Mouse (Mus musculus) Muller cell, postnatal 12 days (primary cell): ENCODE results near the gene Drosha.
A peak's percentile ranks its signal among the peaks of the same experiment; 100 is the strongest.
"Not testable (repeated sequence)": the region's sequence is repeated elsewhere in the genome, so short reads cannot be mapped to it uniquely, and the experiment has no call there.

ENCODE experiments used
- DNase-seq: peaks from one replicate; pipeline ENCODE4 v3.0.0-alpha.2; 2015; ENCODE audit errors: inconsistent ontology term

Gene Drosha

DNA sequence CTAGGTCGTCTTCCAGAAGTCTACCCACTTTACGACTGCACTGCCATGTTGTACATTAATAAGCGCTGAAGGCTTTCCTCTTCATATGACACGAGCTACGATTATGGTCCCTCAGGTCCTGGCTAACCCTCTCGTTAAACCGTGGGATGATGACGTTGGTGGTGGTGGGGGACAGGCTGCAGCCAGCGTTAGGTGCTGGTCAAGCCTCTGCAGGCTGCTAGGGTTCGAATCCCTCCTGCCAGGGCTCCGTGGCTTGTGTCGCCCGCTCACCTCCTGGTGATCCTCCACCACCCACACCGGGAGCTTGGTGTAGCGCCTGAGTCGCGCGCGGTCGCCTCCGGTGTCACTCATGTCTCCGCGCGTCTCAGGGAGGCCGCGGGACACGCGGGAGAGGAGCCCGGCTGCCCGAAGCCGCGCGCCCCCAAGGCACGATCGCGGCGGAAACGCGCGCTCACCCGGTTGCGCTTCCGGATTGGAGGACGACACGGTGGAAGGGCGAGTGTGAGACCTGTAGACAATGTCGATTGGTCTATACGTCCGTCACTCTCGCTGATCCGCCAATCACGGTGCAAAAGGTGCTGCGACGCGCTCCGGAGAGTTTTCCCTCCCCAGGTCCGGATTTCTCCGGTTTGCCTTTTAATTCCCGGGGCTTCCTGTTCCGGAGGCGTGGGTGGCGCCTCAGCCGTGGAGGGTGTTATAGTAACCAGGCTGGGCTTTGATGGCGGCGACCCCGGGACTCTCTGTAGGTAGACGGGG, at the start of gene Drosha, which contains the start of gene 6030458C11Rik:
TSS of gene Drosha (plus strand) at position 619 of the 756 bp plus-strand sequence.
TSS of gene 6030458C11Rik (minus strand) at position 453 of the 756 bp plus-strand sequence.
- DNase-seq: peak; percentile 97

DNA sequence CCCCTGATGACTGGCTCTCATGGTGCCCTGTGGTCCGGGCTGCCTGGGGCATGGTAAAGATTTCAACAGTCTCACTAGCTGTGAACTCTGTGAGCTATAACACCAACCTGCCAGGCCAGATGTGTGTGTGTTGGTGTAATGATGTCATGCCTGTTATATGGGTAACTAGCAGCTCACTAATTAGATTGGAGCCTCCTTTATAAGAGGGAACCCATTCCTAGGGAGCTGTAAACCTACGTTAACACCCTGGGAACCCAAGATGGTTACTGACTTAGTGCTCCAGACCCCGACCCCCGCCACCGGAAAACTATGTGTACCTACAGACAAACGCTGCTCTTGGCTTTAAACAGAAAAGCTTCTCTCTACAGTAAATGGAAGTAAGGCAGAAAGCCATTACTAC, 43.3 kb upstream of the Drosha start:
- no peak for DNase-seq

DNA sequence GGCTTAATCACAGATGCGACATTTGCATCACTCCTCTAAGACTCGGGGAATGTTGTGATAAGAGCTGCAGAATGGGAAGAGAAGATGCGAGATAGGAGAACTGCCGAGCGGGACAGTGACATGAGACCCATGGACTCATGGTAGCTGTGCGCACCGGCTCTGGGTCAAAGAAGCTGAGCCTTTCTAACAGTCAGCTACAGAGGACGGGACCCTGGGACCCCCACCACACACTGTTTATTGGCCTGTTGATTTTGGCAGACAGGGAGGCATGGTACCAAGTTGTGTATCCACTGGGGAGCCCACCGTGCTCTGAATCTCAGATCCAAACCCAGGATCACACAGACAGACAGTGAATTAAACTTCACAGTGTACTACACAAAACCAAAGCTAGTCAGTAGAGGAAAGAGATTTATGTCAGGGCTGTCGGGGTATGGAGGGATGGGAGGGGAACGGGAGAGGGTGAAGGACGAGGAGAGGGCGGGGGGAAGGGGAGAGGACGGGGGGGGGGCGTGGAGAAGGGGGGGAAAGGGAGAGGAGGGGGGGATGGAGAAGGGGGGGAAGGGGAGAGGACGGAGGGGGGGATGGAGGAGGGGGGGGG, 42.8 kb upstream of the Drosha start:
- DNase-seq: no peak

DNA sequence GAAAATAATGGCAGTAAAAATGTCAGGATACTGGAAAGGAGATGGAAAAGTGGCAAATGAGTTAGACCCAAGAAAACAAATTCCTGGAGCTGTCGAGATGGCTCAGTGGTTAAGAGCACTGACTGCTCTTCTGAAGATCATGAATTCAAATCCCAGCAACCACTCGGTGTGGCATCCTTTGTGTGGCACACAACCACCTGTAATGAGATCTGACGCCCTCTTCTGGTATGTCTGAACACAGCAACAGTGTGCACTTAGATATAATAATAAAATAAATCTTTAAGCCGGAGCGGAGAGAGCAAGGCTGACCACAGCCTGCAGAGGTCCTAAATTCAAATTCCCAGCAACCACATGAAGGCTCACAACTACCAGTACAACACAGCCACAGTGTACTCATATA, 36.1 kb upstream of the Drosha start:
- no peak for DNase-seq

DNA sequence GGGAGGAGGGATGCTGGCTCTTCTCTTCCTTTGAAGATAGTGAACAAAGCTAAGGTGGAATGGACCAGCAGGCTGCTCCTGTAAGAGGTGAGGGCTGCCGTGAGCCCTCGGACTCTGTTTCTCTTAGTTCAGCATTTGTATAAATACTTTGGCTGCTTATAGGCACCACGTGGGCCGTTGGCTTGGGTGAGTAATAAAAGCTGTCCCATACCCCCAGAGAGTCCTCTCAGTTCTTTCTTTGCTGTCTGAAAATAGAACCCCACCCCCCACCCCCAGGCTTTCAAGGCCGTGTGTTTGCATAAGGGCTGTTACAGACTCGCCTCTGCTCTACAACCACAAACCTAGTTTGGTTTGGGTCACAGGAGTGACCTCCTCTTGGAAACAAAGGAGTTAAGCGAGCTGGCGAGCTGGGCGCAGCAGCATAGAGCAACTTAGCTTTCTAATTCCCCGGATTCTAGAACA, 35.2 kb upstream of the Drosha start:
- peak; percentile 35 for DNase-seq

DNA sequence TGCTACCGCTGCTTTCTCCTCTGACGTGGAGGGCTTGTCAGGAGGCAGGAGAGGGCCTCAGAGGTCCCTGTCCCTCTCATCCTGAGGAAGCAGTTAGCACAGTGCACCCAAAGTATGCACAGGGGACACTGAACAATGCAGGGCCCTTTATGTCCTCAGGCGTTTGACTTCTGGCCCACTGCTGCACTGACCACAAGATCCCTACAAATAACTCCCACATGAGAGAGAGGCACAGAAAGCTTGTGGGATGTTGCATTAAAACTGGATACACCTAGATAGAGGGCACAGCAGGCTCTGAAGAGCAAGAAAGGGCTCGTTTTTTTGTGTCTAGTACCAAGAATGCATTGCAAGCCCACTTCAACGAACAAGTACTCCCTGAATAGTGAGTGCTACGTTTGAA, 30.3 kb upstream of the Drosha start:
- DNase-seq: peak; percentile 11

DNA sequence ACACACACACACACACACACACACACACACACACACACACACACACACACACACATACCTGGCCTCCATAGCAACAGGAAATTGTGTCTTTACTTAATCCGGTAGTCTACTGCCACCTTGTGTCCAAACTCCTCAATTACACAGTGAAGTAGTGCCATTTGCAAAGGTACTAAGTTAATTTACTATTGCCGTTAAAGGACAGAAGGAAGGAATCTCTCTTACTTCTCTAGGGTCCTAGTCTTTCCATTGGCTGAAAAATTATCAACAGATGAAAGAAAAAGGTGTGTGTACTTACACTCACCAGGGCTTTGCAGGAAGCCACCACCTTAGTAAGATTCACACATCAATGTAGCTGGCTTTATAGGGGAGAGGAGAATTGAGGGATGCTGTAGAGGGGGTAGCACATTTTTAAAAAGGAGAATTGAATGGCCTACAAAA, 29.1 kb upstream of the Drosha start:
- DNase-seq: peak; percentile 58

DNA sequence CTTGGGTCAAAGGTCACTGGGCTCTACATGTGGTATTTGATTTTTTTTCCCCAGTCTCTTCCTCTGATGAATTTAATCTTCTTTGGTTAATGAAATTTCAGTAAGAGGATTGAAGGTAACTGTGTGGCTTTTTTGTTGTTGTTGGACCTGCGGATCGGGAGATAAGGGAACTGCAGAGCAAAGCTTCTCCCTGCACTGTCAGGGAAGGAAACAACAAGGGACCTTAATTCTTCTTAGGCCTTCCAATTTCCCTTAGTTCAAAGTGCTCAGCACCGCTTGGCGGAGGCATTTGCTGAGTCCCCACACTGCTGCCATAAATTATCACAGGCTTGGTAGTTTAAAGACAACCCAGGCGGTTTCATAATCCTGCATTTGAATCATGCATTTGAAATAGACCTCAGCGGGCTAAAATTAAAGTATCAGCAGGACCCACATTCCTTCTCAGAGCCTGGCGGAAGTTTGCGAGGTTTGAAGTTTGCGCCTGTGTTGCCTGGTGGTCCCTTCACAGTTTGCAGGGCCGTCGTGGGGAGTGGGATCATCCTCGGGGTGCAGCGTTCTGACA, 28.6 kb upstream of the Drosha start:
- DNase-seq: no peak

DNA sequence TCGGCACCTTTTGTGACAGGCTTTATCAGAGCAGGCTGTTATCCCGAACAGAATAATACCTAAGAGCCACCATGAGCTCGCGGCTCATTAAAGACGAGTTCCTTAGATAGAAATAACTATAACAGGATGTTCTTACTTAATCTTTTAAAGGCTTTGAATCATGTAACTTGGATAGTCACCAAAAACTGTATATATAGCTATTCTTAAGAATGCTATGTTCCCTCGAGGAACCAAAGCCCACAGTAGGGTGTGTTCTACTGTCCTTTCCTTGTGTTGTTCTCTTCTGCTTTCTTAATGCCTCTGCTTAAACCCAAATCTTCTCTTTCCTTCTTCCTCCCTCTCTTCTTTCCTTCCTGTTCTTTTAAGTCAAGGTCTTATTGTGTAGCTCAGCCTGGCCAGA, 26.6 kb upstream of the Drosha start:
- no peak for DNase-seq

DNA sequence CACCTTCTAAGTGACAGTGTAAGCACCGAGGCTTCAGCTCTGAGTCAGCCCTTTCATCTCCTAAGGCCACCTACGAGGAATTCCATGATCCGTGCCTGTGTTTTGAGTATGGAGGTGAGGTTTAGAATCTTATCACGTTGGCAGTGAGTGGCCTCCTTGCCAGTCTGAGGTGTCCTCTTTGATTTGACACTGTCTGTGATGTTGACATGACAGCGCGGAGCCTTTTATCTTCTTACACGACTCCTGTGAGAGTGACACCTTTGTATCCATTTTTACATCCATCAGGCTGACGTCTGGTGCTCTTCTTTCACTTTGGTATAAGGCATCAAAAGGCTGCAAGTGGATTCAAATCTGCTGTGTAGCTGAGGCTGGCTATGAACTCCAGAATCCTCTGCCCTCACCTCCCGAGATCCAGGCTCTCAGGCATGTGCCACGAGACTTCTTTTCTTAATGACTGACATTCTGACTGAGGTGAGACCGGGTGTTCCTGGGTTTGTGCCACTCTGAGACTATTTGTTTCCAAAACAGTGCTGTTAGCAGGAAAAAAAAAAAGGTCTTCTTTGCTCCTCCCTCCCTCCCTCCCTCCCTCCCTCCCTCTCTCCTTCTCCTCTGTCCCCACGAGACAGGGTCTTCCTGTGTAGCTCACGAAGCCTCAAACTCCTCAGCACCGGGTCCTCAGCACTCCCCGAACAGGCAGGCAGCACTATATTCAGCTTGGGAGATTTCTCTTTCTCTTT, 24.0 kb upstream of the Drosha start:
- no peak for DNase-seq

DNA sequence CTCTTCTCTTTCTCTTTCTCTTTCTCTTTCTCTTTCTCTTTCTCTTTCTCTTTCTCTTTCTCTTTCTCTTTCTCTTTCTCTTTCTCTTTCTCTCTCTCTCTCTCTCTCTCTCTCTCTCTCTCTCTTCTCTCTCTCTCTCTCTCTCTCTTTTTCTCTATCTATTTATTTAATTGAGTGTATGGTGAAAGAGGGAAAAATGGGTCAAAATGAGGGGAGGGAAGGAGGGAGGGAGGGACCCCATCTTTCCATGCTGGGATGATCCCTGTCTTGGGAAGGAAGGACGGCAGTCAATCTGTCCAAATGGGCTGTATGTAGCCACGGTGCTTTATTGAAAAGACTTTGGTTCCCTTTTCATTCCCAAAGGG, 23.5 kb upstream of the Drosha start:
- not testable (repeated sequence) for DNase-seq

DNA sequence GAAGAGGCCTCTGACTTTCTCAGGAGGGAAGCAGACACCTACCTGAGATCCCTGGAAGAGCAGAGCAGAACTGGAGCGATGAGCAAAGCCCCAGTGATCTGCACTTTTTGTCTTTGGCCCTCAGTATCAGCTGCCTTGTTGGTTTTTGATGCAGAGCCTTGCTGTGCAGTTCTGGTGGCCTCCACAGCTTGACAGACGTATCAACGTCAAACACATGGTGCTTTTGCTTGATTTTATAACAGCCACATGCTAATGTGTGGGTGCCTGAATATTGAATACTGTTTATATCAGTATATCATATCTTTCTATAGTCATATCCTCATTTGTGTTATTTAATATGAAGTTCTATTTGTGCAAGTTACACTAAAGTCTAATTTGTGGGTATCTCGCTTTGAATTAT, 19.5 kb upstream of the Drosha start:
- no peak for DNase-seq

DNA sequence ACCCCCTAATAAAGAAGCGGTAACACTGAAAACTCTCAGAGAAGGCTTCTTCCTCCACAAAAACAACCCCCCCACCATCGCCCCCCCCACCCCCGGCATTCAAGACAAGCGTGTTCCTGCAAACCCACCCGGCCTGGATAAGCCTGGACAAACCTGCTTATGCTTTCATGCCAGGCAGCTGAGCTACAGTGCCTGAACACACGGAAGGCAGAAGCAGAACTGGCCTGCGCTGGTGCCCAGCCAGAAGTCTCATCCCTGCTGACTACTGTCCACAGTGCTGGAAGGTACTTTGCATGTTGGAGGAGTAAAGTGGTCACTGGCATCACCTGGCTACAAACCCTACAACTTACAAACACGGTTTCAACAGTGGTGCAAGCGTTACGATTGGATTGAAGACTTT, 17.5 kb upstream of the Drosha start:
- DNase-seq: no peak

DNA sequence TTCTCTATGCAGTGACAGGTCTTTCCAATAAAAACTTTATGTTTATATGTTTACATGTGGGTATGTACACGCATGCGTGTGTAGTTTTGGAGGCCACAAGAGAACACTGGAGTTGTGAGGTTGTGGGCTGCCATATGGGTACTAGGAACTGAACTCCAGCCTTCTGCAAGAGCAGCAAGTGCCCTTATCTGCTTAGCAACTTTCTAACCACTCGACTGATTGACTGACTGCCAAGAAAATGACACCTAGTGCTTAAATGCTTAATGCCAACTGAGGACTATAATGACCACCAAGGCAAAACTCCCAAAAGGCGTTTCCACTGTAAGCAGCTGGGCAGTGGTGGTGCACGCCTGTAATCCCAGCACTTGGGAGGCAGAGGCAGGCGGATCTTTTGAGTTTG, 15.3 kb upstream of the Drosha start:
- no peak for DNase-seq

DNA sequence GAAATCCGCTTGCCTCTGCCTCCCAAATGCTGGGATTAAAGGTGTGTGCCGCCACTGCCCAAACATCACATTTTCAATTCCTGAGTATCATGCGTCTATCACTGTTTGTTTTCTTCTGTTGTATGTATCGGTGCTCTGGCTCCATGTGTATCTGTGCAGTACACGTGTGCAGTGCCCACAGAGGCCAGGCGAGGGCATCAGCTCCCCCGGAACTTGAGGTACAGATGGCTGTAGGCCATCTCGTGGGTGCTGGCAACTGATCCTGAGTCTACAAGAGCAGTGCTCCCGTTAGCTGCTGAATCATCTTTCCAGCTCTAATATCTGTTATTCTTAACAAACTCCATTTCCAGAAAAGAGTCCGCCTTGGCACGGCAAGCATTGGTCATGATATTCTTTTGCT, 12.0 kb upstream of the Drosha start:
- DNase-seq: no peak

DNA sequence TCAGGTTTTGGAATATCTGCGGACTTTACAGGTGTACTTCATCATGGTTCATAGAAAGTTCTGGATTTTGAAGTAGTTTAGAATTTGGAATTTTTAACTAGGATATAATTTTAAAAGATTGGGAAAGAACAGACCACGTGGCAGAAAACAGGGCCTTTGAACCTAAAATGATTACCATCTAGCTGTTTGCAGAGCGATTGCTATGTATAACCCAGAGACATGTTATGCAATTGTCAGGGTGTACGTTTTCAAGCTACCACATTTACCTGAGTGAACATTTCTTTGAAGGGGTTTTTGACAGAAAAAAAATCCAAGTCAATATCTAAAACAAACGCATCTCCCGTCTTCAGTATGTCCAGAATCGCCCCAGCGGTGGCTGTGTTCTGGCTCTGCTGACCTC, 7.0 kb upstream of the Drosha start:
- DNase-seq: no peak

DNA sequence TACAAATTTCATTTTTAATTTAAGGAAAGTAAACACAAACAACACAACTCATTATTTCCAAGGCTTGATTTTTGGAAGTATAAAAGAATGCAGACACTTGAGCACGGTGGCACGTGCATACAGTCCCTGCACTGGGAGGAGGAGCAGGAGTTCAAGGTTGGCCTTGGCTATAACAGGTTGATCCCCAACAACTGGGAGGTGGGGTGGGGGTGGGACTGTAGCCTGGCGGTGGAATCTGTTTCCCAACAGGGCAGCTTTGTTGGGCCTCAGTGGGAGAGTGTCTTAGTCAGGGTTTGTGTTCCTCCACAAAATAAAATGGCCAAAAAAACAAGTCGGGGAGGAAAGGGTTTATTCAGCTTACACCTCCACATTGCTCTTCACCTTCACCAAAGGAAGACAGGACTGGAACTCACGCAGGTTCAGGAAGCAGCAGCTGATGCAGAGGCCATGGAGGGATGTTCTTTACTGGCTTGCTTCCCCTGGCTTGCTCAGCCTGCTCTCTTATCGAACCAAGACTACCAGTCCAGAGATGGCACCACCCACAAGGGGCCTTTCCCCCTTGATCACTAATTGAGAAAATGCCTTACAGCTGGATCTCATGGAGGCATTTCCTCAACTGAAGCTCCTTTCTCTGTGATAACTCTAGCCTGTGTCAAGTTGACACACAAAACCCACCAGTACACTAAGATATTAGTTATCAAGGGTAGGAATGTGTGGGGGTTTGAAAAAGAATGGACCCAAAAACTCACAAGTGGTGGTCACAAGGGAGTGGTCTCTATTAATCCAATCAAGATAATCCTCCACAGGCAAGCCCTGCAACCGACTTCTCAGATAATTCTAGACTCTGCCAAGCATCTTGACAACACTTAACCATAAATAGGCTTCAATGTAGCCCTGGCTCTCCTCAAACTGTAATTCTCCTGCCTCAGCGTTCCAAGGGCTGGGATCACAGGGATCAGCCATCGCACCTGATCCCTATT, 1.9 kb upstream of the Drosha start:
- no peak for DNase-seq

DNA sequence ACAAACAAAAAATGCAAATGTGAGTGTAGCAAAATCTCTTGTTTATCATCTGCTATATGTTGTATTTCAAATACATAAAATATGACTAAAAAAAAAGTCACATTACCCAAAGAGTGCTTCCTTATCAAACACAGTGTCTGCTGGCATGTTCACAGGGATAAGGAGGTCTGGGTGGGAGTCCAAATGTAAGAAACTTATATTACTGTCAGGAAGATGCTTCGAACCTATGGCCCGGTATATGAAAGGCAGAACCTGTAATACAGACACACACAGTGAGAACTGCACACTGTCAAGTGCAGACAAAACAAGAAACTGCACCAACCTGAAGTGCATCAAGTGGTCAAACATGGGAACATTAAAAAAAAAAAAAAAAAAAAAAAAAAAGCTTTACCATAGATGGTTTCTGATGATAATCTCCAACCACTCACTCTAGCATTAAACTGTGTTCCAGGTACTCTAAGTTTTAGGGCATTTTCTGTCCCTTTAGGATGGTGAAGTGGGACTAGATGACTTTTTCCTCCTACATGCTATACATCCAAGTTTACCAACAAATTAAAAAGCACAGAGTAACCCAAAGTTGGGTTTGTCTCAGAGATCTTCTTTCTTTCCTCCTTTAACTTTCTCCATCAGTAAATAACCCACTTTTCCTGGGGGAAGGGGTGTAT, 1.0 kb upstream of the Drosha start:
- no peak for DNase-seq

DNA sequence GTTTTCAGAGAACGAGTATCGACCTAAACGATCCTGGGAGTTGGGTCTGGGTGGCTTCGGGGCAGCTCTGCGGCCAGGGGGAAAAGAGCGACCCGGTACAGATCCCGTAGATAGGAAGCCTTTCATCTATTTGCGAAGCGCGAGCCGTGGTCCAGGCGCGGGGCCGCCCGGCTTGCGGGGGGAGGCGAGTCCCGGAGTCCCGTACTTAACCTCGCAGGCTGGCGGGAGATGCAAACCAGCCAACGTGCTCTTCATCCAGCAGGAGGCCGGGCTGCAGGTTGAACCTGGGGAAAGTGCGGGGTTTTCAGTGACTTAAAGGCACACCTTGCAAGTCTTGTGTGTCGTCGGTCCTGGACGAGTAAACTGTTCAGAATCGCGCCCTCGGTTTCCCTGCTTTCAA, 350 bp downstream of the Drosha start:
- DNase-seq: no peak

DNA sequence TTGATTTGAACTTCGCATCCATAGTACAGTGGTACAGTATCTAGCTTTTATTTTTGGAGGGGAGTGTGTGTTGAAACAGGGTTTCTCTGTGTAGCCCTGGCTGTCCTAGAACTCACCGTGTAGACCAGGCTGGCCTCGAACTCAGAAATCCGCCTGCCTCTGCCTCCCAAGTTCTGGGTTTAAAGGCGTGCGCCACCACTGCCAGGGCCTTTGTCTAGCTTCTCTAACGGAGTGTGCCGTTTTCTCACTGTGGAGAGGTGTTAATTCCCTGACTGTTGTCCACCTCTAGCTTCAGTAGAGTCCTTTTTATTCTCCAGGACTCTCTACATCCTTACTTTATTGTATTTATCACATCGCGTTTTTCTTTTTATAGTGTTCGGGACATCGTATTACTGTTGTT, 793 bp downstream of the Drosha start:
- DNase-seq: no peak

DNA sequence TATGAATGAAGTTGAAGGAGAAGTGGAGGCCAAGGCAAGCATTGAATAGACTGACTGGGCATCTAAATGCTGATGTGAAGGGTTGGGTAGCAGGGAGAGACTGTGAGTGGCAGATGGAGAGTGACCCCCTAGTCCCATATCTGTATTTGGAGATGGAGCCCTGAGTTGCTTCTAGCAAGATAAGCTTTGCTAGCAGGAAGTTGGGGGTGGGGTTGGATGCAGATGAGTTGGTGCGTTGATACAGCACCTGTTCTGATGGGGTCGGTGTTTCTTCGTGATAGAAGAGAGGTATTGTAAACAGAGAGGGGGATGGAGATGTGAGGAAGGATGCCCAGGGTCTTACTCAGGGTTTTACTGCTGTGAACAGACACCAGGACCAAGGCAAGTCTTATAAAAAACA, 5.3 kb downstream of the Drosha start:
- no peak for DNase-seq
